Mouse (Mus musculus): Measurements from ENCODE around the gene Ehd2. TPM values are rescaled to one million over a fixed set of nuclear protein-coding genes. Genes with fewer than 3 reads are reported as not detected.

Ehd2 gene
- total and polyA plus RNA-seq, 2 experiments from 2014 or later: 48.7 to 66.7 TPM

DNA sequence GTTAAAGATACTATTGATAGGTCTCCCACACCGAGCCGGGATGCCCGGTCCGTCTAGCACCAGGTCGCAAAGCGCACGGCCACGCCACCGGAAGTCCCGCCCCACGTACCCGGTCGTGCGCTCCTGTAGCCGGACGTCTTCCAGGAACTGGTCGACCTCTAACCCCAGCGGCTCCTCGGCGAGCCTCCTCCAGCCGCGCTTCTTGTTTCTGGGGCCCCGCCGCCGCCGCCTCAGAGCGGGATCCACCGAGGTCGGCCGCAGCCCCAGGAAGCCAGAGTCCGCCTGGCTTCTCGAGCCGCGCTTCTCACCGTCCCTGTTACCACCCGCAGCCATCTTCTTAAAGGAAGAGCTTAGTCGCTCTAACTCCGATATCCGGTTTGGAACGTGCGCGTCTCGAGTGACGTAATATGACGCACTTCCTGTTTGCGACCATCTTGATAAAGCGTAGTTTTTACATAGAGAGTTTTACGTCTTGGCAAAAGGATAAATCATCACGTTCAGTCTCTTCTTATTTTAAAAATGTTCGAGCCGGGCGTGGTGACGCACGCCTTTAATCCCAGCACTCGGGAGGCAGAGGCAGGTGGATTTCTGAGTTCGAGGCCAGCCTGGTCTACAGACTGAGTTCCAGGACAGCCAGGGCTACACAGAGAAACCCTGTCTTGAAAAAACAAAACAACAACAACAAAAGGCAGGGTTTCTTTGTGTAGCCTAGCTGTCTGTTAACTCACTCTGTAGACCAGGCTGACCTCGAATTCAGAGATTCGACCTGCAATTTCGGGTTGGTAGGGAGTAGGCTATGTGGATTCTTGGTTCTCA is 21.4 kb downstream of the Ehd2 start, which contains the start of gene Nop53:
Gene Nop53, minus strand, starts transcription at position 354 of the 816 bp plus-strand sequence.
- Histone ChIP-seq H3K4me2 (ENCODE audit: low read depth, low read length) (peak within 1 kb of the TSS; percentile 87), H3K4me1 (ENCODE audit: control insufficient read depth, insufficient read depth) (peaks cover 12% of the 10 kb centered on the region), H3K9ac (replicated peaks; ENCODE audit: low read depth, low read length) (peak within 1 kb of the TSS; percentile 79), H3K27ac (ENCODE audit: low read depth) (peak within 1 kb of the TSS; percentile 98), H3K36me3 (replicated peaks; ENCODE audit: control insufficient read depth, insufficient read depth, low read length) (peaks cover 54% of the 10 kb centered on the region), H3K9me3 (replicated peaks; ENCODE audit: control insufficient read depth, low read length) (no peaks in the 10 kb centered on the region), H3K27me3 (ENCODE audit: control insufficient read depth, insufficient read depth, low read length) (no peaks in the 10 kb centered on the region), H3K4me3 (ENCODE audit: low read depth, low read length) (peak within 1 kb of the TSS; percentile 96)
- ATAC-seq (ENCODE audit: insufficient read depth, low read depth): peak; percentile 81
- 2% methylated on average over 57 of the region's 59 CpGs for WGBS
- peak; percentile 97 for DNase-seq (ENCODE audit: low spot score)
- peak; percentile 84 for TF ChIP-seq EP300 (IDR thresholded peaks at IDR 0.05; ENCODE audit: low read depth)
- no peak for TF ChIP-seq CTCF (IDR thresholded peaks at IDR 0.05; ENCODE audit: low read depth)

DNA sequence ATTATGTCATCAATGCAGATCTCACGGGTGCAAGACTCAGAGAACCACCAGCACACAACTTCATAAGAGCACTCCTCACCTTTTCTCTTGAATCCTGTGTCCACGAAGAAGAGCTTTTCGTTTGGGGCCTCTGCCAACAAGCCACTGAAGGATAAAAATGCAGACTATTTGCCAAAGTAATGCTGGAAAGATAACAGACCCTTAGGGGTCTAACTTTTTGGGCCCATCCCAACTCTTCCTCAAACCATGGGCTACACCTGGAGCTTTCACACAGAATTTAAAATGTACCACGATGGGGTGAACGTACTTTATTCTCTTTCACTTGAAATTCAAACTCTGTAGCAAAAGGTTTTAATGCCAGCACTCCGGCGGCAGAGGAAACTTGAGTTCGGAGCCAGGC is 22.2 kb downstream of the Ehd2 start:
- ATAC-seq (ENCODE audit: insufficient read depth, low read depth): no peak
- H3K27ac ChIP-seq (ENCODE audit: low read depth): peak overlapping the region; percentile 98
- WGBS: 2% methylated on average over 8 of the region's 8 CpGs

GRCm38 (mm10) chr7:15944311-15944710 is 23.1 kb downstream of the Ehd2 start:
- Histone ChIP-seq H3K36me3 (replicated peaks; ENCODE audit: control insufficient read depth, insufficient read depth, low read length) (peaks cover 54% of the 10 kb centered on the region), H3K4me1 (ENCODE audit: control insufficient read depth, insufficient read depth) (peaks cover 12% of the 10 kb centered on the region), H3K27ac (ENCODE audit: low read depth) (no peak overlapping the region), H3K9me3 (replicated peaks; ENCODE audit: control insufficient read depth, low read length) (no peaks in the 10 kb centered on the region), H3K27me3 (ENCODE audit: control insufficient read depth, insufficient read depth, low read length) (no peaks in the 10 kb centered on the region), H3K4me3 (ENCODE audit: low read depth, low read length) (0 out of 2 replicates have a peak overlapping the region, but pooled peaks have one; percentile 96), H3K9ac (replicated peaks; ENCODE audit: low read depth, low read length) (no peak overlapping the region), H3K4me2 (ENCODE audit: low read depth, low read length) (no peak overlapping the region)
- WGBS: 85% methylated on average over 1 of the region's 1 CpGs
- no peak for ATAC-seq (ENCODE audit: insufficient read depth, low read depth)
- TF ChIP-seq CTCF (IDR thresholded peaks at IDR 0.05; ENCODE audit: low read depth) (no peak), EP300 (IDR thresholded peaks at IDR 0.05; ENCODE audit: low read depth) (no peak)
- DNase-seq (ENCODE audit: low spot score): no peak

More for the DNA sequence above, 22.2 kb downstream of the Ehd2 start:
- TF ChIP-seq CTCF (IDR thresholded peaks at IDR 0.05; ENCODE audit: low read depth) (no peak), EP300 (IDR thresholded peaks at IDR 0.05; ENCODE audit: low read depth) (no peak)
- peak overlapping the region; percentile 87 for H3K4me2 ChIP-seq (ENCODE audit: low read depth, low read length)
- DNase-seq (ENCODE audit: low spot score): no peak
- H3K9me3 ChIP-seq (replicated peaks; ENCODE audit: control insufficient read depth, low read length): no peaks in the 10 kb centered on the region
- H3K4me1 ChIP-seq (ENCODE audit: control insufficient read depth, insufficient read depth): peaks cover 12% of the 10 kb centered on the region
- H3K4me3 ChIP-seq (ENCODE audit: low read depth, low read length): peak overlapping the region; percentile 96
- peak overlapping the region; percentile 79 for H3K9ac ChIP-seq (replicated peaks; ENCODE audit: low read depth, low read length)
- H3K36me3 ChIP-seq (replicated peaks; ENCODE audit: control insufficient read depth, insufficient read depth, low read length): peaks cover 54% of the 10 kb centered on the region
- H3K27me3 ChIP-seq (ENCODE audit: control insufficient read depth, insufficient read depth, low read length): no peaks in the 10 kb centered on the region

- no peaks in the 10 kb centered on the region for H3K27me3 ChIP-seq (ENCODE audit: control insufficient read depth, insufficient read depth, low read length)
- H3K9me3 ChIP-seq (replicated peaks; ENCODE audit: control insufficient read depth, low read length): no peaks in the 10 kb centered on the region
- 97% methylated on average over 3 of the region's 3 CpGs for WGBS
- H3K9ac ChIP-seq (replicated peaks; ENCODE audit: low read depth, low read length): no peak overlapping the region
- no peak overlapping the region for H3K4me2 ChIP-seq (ENCODE audit: low read depth, low read length)
- peaks cover 75% of the 10 kb centered on the region for H3K36me3 ChIP-seq (replicated peaks; ENCODE audit: control insufficient read depth, insufficient read depth, low read length)
- H3K4me3 ChIP-seq (ENCODE audit: low read depth, low read length): no peak overlapping the region
- TF ChIP-seq CTCF (IDR thresholded peaks at IDR 0.05; ENCODE audit: low read depth): no peak
- TF ChIP-seq EP300 (IDR thresholded peaks at IDR 0.05; ENCODE audit: low read depth): no peak
- no peaks in the 10 kb centered on the region for H3K4me1 ChIP-seq (ENCODE audit: control insufficient read depth, insufficient read depth)
- no peak overlapping the region for H3K27ac ChIP-seq (ENCODE audit: low read depth)
- DNase-seq (ENCODE audit: low spot score) (no peak), ATAC-seq (ENCODE audit: insufficient read depth, low read depth) (no peak)
These were observed 28.7 kb downstream of the Ehd2 start for GRCm38 (mm10) chr7:15938621-15939020.

- Histone ChIP-seq H3K9ac (replicated peaks; ENCODE audit: low read depth, low read length) (no peak overlapping the region), H3K4me3 (ENCODE audit: low read depth, low read length) (no peak overlapping the region), H3K4me2 (ENCODE audit: low read depth, low read length) (no peak overlapping the region), H3K36me3 (replicated peaks; ENCODE audit: control insufficient read depth, insufficient read depth, low read length) (peaks cover 64% of the 10 kb centered on the region), H3K27me3 (ENCODE audit: control insufficient read depth, insufficient read depth, low read length) (no peaks in the 10 kb centered on the region), H3K27ac (ENCODE audit: low read depth) (no peak overlapping the region), H3K9me3 (replicated peaks; ENCODE audit: control insufficient read depth, low read length) (no peaks in the 10 kb centered on the region), H3K4me1 (ENCODE audit: control insufficient read depth, insufficient read depth) (peaks cover 2% of the 10 kb centered on the region)
- no peak for TF ChIP-seq CTCF (IDR thresholded peaks at IDR 0.05; ENCODE audit: low read depth)
- no peak for TF ChIP-seq EP300 (IDR thresholded peaks at IDR 0.05; ENCODE audit: low read depth)
- no peak for DNase-seq (ENCODE audit: low spot score)
- 82% methylated on average over 5 of the region's 5 CpGs for whole genome bisulfite sequencing
- no peak for ATAC-seq (ENCODE audit: insufficient read depth, low read depth)
These were observed 29.9 kb downstream of the Ehd2 start for GRCm38 (mm10) chr7:15937491-15937890.
